Mouse (Mus musculus): ENCODE measurements at regions not wholly inside any gene's neighbourhood (a gene's known extent, or its start where the extent isn't known, plus 50 kb on each side); places are given as distances from the start of the nearest gene placed in this dataset.
"Not testable (repeated sequence)": the region's sequence is repeated elsewhere in the genome, so short reads cannot be mapped to it uniquely, and the experiment has no call there.

DNA sequence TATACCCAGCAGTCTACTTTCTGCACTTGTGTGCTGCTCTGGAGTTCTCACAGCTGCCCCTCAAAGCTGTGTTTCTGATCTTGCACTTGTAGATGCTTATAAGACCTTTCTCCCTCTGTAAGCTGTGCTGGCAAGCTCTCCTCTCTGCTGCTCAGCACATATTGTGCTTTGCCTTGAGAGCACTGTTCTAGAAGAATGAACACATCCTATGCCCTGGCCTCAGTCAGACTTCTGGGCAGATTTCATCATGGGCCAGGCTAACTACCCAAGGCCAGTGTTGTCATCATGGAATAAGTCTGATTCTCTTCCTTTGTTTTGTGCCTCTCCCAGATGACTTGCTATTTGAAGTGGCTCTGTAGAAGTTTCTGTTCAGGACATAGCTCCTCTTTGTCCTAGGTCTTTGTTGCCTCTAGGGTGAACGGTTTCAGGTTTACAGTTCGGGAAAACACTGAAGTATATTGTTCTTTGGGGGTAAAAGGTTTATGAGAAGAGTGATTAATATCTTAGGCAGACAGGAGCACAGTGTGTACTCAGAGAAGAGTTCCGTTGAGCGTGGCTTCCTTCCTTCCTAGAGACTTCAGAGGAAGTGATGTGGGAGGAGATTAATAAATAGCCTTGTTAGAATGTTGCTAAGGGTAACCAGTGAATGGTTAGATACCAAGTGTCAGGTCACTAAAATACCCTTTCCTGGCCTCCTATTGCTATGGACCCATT lies 70.8 kb downstream of the Pcdh18 start:
- DNase-seq: no peak

DNA sequence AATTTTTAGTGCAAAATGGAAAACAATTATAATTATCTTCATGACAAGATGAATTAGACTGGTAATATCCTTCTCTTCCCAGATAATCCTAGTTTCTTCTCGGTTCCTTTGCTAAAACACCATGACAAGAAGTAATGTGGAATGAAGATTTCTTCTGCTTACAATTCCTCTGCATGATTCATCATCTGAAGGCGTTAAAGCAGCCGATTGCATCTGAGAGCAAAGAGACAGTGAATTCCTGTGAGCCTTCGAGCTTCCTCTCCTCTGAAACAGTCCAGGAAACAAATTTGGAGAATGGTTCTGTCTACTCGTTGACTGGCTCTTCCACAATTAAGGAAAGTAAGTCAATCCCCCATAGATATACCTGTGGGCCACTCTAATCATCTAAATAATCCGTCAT lies 82.2 kb downstream of the Pcdh18 start:
- no peak for DNase-seq

DNA sequence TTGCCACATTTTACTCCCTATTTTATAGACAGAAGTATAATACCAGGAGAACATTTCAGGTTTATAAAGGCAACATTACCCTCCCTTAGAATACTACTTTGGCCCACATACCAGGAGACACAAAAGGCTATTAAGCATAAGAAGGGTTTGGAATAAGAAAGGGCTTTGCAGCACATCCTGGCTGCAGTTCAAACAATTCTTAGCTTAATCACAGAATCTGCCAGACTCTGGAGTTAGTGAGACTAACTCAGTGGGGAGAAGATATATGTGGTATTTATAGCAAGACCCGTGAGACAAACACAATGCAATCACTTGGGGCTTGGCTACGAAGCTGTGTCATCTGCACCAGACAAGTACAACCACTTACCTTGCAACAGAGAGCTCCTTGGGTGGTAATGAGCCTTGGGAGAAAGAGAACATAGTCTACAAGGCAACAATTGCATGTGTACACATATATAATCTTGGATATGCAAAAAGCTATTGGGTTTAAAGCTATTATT lies 84.4 kb downstream of the Pcdh18 start:
- no peak for DNase-seq

DNA sequence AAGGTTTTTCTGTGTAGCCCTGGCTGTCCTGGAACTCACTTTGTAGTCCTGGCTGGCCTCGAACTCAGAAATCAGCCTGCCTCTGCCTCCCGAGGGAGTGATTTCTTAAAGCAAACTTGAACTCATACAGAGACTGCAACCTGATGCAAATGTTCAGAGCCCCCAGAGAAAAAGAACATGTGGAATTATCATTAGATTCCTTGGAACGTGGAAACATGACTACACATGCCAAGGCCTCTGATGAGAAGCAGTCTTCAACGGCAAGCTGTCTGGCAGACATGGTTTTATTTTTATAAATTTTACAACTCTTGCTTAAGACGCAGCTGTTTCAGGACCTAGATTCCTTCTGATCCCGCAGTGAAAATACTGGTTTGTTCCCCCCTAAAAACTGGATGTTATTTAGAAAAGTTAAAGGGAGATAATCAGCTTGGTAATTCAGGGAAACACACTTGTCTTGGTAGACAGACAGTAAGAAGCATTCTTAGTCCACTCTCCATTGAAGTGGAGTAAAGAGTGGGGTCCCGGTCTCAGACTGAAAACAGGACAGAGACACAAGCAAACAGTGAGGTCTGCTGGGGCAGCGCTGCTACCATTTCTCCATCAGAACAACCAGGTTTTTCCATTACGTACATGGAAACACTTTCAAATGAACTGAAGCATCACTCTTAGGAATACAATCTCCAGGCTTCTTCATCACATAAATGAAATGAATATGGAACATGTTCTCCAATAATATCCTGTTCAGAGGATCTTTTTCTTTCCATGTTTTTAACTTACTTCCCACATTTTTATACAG lies 89.4 kb downstream of the Pcdh18 start:
- DNase-seq: no peak

DNA sequence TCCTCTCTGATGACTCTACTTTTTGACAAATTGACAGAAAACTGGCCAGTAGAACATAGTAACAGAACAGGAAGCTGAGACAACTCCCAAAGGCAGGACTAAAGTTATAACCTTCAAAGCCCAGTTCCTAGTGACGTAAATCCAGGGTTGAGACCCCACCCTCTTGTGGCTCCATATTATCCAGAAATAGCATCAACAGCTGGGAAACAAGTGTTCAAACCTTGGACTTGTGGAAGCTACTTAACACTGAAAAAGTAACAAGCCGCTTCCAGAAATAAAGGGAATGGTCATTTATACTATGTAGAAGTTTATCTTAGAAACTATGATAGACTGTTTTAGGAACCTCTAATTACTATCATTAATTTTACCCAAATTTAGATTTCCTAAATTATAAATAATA lies 90.6 kb downstream of the Pcdh18 start:
- no peak for DNase-seq

DNA sequence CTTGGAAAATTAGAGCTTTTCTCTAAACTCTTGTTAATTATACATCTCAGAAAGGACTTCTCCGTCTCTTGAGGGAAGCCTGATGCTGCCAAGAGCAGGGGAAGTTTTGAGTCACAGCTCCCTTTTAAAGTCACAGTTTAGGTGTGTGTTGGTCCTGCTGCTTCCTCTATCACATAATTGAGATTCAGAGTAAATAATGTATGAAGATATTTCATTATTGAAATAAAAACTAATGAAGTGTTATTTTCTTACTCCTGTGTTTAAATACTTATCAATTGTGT lies 108.3 kb downstream of the Pcdh18 start:
- DNase-seq: no peak

DNA sequence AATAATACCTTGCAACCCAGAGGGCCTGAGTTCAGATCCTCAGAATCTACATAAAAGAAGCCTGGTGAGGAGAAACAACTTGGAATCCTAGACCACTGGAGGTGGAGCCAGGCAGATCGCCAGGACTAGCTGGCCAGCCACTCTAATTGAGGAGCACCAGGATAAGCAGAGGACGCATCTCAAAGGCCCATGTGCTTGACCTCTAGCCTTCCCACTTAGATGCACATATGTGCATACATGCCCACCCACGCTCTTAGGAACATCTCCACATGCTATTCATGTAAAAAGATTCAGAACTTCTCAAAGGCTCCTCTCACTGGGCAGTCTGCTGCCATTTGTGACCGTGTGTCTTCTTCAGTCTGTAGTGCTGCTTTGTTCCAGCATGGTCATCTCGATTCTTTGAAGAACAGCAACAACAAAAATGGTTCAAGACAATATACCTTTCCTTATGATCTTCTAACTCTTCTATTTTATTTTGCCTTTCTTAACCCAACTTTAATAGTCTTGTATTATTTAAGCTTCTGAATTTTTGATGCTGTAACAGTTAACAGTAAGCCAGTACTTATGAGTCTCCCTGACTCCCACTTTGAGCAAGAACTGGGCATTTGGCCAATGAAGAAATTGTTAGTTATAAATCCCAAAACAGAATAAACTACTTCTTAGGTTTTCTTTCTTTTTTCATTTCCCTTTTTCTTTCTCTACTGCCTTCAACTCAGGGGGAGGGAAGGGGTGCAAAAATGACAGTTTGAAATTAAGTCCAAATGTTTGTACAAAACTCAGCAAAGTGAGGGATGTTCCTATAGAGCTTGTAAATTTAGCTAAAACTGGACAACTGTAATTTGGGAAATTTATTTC lies 108.9 kb downstream of the Pcdh18 start:
- no peak for DNase-seq

DNA sequence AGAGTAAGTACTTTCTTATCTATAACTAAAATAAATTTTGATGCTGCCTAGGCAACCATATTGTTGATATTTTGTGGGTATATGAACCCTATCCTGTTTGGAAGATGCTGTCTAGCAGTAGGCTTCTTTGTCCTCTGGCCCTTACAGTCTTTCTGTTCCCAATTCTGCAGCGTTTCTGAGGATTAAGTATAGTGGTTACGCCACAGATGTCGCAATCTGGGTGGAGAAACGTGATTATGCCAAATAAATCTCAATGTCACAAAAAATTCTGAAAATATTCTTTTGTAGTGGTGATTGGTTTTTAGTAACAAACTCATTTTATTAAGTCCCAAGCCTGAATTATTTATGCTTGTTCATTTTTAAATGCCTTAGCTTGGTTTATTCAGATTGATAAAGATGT lies 112.1 kb downstream of the Pcdh18 start:
- no peak for DNase-seq

DNA sequence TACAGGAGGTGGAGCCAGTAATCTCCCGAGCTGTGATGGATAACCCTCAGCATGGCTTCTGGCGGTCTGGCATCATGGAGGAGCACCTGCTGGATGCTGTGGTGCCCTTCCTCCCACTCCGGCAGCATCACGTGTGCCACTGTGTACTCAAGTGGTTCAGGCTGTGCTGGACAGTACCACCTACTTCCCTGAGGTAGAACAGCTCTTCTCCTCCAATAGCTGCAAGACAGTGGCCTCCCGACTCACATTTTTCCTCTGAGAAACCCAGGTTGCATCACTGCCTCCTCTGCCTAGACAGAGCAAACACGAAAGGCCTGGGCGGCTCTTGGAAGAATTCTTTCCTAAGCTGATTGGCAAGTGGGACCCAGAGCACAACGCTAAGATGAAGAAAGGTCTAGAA lies 113.3 kb downstream of the Pcdh18 start:
- DNase-seq: no peak

DNA sequence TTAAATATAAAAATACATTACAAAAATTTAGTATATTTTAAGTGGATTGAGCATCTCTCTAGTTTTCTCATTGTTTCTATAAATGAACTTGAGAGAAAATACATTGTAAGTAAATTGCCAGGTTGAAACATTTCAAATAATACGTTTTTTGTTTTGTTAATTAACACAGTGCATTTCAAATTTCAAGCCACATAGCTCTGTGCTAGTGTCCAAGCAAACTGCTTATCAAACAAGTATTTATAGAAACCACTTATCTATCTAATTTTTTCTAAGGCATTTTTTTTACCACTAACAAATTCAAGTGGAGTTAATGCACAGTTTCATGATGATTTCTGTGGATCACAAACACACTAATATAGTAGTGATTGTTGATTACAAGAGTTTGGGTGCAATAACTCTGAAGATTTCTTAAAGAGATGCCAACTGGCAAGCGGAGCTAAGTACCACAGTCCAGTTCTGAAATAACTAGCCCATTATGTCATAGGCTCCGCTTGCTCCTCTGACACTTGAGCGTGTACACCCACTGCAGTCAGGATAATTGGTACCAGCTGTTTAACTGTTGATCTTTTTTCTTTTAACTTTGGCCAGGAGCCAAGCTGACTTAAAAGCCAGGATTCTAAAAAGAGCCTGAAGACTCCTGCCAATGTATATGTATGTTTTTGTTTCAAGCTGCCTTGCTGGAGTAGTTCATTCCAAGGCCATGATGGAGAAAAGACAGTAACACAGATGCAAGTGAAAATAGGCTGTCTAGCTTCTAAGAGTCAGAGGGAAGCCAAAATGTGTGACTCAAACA lies 115.0 kb downstream of the Pcdh18 start:
- DNase-seq: peak in 1 of 2 experiments; percentile 7

DNA sequence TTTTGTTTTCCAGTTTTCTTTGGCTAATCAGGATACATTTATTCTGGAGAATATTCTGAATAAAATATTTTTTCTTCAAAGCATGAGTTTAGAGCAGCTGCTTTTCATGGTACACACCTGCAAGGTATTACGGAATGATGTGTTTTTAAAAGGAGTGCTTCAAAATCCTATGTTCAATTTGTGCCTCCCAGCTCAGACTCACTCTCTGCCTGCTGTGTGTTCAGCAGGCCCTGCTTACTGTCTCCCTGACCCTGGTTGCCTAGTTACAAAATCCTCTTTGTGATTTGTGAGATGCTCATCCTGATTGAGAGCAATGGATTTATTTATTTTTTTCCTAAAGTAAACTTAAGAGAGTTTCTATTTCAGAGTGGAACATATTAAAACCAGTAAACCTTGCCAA lies 115.7 kb downstream of the Pcdh18 start:
- DNase-seq: no peak

DNA sequence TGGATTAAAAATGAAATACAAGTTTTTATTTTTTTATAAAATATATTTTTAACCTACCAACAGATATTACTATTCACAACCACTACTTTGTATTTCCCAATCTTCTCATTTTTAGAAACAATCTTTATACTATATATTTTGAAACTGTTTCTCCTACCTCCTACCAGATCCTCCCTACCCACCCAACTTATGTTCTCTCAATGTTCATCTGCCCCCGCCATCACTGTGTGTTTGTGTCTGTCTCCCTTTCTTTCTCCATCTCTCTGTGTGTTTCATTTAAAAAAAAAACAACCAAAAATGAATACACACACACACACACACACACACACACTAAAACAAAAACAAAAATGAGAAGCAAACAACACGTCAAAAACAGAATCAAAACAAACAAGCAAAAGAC lies 118.5 kb downstream of the Pcdh18 start:
- DNase-seq: no peak

DNA sequence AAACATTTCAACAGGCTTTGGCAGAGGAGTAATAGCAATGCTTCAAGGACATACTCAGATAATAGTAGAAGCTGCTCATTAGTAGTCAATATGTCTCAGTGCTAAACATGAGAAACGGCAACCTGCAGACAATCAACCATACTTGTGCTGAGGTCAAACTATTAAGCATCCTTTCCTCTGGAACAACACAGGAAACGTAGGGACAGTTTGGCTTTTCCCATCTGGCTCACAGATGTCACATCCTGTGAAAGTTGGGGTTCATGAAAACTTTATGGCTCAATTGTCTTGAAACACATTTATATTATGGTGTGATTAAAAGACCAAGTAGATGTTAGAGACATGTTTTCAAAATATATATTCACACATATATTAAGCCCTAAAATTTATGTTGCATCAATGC lies 120.4 kb downstream of the Pcdh18 start:
- no peak for DNase-seq

DNA sequence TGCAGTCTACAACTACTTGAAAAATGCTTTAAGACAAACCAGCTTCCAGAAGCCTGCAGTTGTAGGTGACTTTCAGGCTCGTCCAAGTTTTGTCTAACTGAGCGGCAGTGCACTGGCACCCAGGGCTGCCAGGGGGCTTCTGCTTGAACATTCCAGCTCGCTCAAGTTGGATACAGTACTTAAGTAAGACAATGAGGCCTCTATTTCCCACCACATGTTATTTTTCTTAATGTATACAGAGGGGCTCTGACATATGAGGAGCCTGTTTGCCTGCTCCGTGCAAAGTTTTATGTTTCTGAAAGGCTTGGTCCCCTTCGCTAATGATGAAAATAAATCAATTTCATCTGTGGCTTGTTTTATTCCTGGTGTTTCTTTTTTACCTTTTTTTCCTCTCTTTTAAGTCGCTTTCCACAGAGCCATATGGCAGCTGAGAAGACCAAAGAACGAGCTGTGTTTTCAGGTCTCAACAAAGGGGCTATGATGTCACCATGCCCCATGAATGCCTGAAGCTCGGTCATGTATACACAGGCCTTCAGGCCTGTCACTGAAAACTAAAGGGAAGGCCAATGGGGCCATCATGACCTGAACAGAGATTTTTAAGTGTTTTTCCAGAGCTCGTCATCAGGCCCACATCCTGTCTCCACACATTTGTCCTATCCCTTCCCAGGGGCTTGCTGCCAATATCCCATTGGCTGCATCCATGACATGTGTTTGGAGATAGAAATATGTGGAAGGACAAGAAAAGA lies 164.2 kb downstream of the Pcdh18 start:
- no peak for DNase-seq

DNA sequence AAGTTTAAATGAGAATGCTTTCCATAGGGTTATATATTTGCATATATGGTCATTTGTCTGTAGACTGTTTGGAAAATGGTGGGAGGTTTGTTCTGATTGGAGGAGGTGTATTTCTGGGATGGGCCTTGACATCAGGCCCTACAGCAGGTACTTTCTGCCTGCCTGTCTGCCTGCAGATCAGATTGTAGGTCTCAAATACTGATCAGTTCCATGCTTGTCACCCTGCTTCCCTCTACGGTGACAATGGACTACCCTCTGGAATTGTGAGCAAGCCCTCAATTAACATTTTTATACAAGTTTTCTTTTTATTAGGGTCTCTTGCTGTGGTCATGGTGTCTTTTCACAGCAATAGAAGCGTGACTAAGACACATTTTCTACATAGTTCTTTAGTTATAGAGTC lies 166.9 kb downstream of the Pcdh18 start:
- no peak for DNase-seq

DNA sequence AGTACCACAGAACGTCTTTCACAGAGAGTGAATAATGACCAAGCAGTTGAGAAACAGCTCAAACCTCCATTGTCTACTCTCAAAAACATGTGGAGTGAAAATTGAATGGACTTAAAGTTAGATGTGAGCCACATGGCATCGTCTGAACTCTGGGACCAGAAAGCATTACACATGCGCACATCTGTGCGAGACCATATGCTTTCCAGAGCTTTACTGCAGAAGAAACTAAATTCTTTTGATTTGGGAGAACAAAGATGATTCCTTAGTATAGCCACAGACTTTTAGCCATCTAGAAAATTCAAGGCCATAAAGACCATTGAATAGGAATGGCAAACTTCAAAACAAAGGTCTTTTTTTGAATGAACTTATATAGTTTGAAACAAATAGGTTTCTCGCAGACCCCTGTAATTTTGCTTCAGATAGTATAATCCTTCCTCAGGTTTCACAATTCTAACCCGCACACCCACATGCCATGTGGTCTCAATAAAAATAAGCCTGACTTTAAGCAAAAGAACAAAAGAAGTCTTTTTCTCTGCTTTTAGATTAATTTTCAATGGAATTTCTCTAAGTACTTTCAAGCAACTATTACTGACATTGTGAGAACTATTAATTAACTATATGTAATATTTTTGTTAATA lies 170.5 kb downstream of the Pcdh18 start:
- DNase-seq: no peak

DNA sequence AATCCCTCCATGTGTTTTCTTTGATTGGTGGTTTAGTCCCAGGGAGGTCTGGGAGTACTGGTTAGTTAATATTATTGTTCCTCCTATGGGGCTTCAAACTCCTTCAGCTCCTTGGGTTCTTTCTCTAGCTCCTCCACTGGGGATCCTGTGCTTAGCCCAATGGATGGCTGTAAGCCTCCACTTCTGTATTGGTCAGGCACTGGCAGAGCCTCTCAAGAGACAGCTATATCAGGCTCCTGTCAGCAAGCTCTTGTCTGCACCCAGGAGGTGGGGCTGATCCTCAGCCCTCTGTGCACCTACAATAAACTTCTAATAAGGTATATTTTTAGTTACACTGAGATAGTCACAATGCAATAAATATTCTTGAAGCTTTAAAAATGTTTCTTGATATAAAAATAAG lies 171.2 kb downstream of the Pcdh18 start:
- not testable (repeated sequence) for DNase-seq

DNA sequence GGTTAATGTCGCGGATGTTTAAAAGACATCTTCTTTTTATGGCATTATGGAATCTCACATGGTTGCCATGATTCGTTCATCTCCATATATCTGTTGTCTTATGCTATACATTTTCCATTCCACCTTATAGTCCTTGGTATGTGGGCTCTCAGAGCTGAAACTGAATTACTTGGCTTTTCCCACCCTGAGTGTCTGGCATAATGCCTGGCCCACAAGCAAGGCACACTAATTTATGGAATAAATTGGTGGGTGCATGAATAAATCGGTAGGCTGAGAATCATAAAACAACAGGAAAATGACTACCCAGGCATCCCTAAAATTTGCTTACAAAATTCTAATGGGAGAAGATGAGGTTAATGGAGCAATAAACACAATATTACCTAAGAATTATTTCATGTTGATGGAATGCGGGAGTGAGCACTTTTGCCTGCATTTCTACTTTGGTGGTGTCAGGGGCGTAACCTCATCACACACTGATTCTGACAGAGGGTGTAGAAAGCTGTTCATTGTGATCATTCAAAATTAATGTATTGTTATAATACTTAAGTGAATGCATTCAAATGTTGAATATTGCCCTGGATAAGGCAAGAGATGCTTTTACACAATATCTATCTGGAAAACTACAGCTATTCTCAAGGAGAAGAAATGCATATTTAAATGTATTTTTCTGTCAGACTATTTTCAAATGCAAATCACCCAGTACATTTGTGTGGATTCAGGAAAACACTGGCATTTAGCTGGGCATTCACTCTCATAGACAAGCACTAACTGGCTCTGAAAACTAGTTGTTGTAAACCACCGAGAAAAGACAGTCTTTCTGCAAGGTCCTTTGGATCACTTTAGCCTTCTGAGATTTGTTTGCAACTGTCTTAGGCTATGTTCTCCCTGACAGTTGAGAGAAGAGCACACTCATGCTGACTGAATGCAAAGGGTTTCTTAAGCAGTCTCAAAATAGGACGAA lies 190.1 kb downstream of the Pcdh18 start:
- no peak for DNase-seq

DNA sequence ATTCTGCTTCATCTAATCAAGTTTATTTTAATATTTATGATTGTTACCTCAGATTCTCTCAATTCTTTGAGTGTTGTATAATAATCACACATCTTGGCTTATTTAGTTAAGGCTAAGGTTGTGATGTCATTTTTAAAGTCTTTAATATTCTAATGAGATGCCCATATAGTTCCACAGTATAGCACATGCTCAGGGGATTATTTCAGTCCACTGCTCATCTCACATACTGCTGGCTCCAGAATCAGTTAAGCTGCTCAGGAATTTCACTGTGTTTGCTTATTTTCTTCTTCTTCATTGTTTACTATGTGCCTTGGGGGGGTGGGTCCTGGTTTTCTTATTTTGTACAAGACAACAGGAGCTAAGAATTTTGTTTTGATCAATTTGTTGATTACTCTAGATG lies 229.5 kb downstream of the Pcdh18 start:
- DNase-seq: no peak

DNA sequence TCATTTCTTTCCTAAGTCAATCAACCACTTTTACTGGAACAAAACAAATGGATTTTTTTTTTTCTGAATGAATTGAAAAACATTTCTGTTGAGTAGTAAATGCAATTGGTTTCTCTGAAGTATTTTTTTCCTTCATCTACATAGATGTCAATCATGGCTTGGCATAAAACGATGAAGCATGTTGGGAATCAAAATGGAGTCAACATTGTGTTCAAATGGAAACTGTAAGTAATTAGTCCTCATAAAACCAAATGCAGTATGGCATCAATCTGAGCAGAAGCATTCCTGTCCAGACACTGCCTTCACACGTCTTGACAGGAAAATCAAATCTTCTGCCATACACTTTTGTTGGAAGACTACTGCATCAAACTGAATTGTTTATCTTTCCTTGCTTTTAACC lies 237.0 kb downstream of the Pcdh18 start:
- no peak for DNase-seq

Measured in cerebellum, postnatal 14 days (tissue).